Mouse (Mus musculus): ENCODE results near the gene Nfe2l1. TPM values are rescaled to one million over a fixed set of nuclear protein-coding genes. Genes with fewer than 3 reads are reported as not detected.
"Not testable (repeated sequence)": the region's sequence is repeated elsewhere in the genome, so short reads cannot be mapped to it uniquely, and the experiment has no call there.

Gene Nfe2l1
- 10 to 100 TPM; 19.7 to 22.1 TPM for polyA plus RNA-seq (2017; shearing (Covaris generic))

DNA sequence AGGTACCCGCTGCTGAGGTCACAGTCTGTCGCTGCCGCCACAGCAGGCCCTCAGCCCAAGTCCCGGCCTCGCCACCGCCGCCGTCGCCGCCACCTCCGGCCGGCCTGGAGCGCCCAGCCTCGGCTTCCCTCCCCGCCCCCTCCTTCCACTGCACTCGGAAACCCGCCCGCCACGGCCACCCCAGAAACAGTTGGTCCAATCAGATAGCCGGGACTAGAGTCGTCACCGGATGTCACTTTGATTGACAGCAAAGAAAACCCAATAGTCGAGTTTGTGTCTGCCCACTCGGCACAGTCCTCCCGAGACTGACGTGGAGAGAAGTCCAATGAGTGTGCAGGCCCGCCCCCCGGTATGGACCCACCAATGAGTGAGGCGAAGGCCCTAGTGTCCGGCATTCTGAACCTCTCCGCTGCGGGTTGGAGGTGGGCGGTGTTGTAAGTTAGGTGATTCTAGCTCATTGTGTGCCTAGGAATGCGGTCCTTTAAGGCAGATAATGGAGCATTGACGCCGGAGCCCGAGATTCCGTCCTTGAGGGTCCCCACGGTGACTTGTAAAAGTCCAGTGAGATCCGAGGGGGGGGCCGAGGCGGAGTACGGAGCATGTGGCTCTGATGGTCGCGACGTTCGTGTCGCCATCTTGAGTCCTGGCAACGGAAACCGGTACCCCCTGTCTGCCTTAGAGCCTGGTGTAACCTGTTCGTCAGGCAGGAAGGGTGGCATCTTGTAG is at the start of gene Nfe2l1:
TSS of gene Nfe2l1 (minus strand) at position 156 of the 726 bp plus-strand sequence.
- ATAC-seq = peak; percentile 98

DNA sequence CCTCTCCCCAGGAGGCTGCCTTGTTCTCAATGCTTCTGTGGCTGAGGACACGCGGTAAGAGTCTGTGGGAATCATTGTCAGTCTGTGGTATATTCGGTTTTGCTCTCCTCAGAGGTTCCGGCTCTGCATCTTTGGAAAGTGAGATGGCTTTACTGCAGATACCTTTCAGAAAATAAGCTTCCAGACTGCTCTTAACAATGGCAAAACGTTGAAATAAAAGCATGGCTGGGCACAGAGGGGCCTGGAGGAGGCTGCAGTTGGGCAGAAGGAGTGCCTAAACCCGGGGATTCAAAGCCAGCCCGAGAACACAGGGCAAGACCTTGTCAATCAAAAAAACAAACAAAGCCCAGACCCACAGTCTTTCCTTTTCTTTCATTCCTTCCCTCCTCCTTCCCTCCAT is 49.6 kb upstream of the Nfe2l1 start:
- no peak for ATAC-seq

DNA sequence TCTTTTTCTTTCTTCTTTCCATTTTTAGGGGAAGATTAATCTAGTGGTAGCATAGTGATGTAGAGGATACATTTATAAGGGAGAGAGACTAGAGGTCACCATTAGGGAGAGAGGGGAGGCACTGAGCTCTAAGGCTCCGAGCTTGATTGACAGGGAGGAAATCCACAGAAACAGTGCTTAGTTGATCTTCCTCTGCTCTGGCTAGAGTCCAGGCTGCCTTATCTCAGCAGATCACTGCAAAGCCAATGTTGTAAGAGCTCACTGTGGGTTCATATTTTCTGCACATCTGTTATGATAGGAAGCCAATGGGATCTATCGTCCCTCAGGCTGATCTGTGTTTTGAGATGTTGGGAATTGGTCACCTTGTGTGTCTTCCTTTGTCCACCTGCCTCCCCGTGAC is 48.9 kb upstream of the Nfe2l1 start:
- no peak for ATAC-seq

DNA sequence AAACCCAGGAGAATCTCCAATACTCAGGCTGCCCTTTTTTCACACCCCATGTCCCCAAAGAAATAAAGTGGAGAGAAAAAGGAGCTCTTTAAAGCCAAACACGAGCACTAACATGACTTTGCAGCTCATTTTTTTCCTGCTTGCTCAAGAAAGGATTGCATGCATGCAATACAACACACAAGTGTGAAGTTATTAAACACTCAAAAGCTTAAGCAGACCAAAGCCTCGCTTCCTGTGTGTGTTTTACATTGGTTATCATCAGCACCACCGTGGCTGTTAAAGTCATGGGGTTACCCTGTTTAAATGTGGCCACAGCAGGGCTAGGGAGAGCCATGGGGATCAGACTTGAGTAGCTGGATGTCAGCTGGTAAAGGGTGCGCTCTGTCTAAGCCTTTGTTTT is 47.3 kb upstream of the Nfe2l1 start:
- no peak for ATAC-seq

DNA sequence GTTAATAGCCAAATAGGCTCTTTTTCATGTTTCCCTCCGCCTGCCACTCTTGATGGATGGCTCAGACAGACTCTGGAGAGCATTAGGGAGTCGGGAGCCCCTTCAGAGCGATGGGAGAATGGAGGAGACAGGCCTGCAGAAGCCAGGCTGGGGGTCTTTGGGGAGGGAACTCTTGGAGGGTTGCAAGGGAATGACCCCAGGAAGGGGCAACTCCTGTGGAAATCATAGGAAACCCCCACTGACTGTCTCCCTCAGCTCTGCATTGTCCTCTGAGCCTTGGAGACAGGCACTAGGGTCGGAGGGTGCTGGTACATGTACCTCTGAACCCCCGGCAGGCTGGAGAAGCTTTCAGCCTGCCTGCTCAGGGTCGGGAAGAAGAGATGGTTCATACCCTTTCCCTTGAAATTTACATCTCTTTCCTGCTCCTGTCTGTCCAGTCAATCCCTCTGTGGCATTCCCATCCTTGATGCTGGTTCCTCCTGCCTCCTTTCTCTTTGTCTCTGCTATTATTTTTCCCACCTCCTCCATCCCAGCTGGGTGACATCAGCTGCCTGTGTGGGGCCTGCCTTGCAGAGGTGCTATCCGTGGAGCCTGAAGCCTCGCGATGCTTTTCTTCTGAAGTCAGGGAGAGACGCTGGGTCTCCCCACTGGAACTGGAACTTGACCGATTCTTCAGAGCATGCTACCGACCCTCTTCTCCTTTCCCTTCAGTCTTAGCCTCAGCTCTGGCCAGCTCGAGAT is 46.7 kb upstream of the Nfe2l1 start:
- ATAC-seq = no peak

DNA sequence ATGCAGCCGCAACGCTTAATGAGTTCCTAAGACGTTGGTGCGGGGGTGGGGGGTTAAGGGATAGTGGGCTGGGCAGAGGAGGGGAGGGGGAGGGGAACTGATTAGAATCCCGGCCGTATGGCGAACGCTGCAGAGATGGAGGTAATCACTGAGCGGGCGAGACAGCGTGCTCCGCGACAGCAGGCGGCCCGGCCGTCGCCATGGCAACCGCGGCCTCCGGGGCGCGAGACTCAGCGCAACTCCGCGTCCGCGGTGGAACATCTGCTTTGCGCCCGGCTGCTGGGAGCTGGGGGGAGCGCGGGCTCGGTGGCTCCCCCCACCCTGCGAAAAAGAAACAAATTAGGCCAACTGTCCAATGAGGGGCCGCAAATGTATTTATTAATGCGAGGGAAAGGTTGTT is 46.0 kb upstream of the Nfe2l1 start:
- no peak for ATAC-seq

DNA sequence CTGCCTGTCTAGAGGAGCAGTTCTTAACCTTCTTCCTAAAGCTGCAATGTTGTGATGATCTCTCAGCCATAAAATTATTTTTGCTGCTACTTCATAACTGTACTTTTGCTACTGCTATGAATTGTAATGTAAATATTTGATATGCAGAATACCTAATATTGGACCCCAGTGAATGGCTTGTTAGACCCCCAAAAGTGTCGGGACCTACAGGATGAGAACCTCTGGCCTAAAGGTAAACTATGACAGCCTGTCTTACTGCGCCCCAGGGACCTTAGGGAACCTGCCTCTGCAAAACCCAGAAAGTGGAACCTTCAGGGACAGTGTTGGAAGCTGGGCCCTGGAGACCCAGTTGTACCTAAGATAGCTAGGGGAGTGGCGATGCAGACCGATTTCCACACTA is 45.5 kb upstream of the Nfe2l1 start:
- no peak for ATAC-seq

DNA sequence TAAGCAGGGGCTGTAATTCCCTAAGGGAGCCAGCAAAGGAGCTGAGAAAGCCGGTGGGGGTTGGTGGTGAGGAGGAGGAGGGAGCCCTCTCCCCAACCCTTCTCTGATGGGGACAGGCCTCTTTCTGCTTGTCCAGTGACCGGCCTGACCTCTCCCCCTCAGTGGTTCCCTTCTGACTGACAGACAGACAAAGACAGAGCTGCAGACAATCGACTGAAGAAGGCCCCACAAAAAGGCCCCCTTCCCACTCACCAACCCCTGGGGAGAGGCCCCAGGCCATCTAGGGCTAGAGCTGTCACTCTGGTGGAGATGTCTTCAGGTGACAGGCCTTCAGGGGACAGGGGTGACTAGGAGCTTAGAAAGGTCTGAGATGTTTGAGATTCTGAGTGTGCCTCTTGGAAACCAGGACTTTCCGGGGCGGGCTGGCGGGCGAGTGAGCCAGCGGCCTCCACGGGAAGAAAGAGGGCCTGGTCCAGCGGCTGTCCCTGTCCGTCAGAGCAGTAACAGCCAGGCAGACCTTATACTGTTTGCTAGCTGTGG is 43.9 kb upstream of the Nfe2l1 start:
- no peak for ATAC-seq

DNA sequence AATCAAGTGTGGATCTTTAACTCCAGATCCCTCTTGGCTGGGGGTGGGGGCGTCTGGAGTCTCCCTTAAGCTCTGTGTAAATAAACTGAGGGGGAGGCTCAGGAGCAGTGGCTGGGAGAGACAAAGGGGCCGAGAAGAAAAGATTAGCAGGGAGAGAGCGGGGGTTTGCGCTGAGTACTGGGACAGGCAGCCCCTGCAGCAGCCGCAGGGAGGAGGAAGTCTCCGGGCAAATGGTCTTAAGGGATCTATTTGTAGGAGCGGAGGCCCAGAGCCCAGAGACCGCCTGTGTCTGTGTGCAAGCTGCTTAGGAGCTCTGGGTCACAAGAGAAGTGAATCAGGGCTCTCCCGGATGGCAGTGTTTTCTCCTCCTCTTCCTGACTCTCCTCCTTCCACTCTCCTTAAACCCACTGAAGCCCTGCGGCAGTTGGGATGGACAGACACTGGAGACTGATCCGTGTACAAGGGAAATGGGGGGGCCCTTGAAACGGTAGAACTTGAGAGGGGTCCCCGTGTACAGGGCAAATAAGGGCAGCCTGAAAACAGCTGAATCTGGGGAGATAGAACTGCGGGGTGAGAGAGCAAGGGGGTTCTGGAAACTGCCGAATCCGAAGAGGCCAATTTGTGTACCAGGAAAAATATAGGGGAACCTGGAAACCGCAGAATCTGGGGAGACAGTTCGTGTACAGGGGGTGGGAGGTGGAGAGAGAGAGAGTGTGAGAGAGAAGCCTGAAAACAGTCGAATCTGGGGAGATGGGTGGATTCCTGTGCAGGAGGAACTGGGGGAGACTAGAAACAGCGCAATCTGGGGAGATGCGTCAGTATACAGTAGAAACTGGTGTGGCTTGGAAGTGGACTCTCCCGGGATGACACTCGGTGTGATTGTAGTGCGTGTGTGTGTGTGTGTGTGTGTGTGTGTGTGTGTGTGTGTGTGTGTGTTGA is 42.9 kb upstream of the Nfe2l1 start:
- ATAC-seq = no peak

DNA sequence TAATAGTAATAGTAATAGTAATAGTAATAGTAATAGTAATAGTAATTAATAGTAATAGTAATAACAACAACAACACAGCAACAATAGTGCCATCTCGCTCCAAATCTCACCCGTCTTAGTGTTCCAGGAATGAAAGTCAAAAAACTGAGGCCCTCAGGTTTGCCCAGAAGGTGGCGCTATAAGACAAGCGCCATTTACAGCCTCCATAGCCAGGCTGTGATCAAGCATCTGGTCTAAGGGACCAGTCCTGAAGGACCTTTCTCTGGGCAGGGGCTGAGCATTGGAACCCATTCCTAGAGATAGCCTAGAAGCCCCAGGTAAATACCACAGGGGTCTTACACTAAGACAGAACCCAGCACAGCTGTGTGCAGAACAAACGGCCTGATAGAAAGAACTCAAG is 37.4 kb upstream of the Nfe2l1 start:
- no peak for ATAC-seq

DNA sequence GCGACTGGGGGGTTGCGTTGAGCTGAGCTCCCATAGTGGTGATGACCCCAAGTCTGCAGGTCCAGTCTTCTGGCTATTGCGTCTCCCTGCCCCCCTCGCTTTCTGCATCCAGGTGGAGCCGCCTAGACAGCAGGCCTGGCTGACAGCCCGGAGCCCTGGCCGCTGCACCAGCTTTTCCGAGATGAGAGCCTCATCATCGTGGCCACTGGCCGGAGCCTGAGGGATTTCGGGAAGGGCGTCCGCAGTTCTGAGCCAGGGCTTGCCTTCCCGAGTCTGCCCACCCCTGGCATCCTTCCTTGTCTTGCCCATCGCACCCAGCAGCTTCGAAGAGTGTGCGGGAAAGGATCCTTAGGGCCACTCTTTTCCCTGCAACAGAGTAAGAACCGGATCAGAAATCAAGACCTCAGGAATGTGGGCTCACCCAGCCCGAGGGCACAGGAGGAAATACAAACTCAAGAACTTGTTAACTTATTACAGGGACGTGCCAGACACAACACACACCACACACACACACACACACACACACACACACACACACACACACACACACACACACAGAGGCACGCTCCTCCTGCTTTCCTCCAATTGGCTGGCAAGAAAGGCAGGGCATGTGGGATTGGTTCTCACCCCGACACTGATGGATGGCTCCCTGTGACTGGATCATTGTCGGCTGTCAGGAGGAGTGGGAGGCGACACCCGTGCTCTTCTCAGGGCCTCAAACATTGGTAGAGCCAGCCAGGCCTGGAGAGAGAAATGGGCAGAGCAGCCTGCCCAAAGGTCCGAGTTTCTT is 33.6 kb upstream of the Nfe2l1 start:
- ATAC-seq = no peak

DNA sequence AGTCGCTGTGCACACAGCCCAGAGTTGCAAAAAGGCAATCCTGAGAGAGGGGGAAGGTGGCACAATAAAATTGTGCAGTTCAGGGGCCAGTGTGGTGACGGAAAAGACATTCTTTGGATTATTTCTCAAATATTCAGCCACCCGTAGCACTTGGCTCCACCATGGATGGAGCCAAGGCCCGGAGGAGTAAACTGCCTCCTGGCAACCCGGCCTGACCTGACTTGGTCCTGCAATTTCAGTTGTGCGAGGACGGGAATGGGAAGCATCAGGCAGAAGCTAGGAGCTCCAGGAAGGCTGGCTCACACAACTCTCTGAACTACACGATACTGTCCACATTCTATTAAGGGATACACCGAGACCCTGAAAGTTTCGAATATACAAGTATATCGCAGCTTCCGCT is 32.8 kb upstream of the Nfe2l1 start:
- no peak for ATAC-seq

DNA sequence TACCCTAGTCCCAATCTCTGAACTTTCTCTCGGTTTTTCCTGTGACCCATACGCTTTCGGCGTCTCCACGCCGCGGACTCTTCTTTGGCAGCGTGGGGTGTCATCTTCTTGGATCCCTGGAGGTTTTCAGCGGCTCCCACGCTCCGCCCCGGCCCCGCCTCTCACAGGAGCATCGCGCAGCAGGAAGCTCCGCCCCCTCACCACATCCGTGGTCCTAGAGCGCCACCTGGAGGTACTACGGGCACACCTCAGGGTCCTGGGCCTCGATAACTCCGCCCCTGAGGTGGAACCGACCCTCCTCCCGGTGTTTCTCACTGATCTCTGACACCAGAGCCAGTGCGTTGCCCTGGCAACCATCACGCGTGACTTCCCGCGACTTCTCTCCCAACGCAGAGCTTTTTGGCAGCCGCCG is 32.1 kb upstream of the Nfe2l1 start:
- ATAC-seq = peak; percentile 93

DNA sequence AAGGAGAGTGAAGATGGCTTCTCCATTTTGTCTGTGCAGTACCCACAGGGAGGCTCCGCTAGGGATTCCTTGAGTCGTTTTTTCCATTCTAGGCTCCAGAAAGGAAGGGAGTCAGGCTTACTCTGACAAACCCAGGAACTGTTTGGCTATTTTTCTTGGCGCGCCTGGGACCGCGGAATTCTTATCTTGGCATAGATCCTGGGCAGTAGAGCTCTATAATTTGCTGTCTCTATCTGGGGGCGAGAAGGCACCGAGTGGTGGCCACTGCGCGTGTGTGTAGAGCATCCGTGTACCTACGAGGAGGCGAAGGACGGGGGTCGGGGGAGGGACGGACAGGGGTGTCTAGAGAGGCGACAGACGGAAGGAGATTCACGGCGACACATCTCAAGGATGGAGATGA is 31.7 kb upstream of the Nfe2l1 start:
- ATAC-seq = no peak

DNA sequence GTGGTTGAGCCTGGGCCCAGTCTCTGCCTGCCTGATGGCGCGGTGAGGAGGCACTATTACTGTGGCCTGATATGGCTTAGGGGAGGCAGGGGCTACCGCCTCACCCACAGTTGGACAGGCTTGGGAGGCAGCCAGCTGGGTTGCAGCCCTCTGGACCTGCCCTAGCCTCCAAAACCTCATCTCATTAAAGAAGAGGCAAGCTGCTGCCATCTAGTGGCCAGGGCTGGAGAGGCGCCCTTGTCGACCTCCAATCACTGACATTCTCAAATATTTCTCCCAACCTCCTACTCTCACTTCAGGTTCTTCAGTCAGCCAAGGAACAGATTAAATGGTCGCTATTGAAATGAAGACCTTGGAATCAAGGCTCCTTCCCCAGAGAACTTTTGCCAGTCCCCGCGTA is 30.8 kb upstream of the Nfe2l1 start:
- ATAC-seq = no peak

DNA sequence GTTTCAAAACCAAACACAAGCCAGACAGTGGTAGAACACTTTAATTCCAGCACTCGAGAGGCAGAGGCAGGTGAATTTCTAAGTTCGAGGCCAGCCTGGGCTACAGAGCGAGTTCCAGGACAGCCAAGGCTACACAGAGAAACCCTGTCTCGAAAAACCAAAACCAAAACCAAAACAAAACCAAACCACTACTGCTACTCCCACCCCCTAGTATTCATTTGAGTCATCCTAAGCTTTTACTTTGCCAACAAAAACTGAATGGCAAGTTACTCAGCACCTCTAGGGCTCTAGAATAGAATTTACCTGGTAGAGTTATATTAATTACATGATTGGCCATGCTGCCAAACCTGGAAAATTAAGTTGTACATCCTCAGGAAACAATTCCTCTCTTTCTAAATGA is 29.9 kb upstream of the Nfe2l1 start:
- ATAC-seq = no peak

DNA sequence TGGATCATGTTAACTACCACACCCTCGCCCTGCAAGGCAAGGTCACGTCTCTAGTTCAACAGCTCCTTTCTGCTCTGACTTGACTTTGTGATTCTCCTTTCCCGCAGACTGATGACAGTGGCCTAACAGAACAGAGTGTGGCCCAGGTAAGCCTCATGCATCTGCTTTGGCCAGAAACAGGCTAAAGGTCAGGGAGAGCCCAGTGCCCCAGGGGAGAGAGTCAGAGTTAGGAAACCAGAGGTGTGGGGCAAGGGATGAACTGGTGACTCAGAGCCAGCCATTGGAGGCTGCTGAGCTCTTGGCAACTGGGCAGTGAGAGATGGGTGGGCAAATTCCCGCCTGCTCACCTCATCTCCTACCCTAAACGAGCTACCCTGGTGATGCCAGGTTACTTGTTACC is 27.7 kb upstream of the Nfe2l1 start:
- no peak for ATAC-seq

DNA sequence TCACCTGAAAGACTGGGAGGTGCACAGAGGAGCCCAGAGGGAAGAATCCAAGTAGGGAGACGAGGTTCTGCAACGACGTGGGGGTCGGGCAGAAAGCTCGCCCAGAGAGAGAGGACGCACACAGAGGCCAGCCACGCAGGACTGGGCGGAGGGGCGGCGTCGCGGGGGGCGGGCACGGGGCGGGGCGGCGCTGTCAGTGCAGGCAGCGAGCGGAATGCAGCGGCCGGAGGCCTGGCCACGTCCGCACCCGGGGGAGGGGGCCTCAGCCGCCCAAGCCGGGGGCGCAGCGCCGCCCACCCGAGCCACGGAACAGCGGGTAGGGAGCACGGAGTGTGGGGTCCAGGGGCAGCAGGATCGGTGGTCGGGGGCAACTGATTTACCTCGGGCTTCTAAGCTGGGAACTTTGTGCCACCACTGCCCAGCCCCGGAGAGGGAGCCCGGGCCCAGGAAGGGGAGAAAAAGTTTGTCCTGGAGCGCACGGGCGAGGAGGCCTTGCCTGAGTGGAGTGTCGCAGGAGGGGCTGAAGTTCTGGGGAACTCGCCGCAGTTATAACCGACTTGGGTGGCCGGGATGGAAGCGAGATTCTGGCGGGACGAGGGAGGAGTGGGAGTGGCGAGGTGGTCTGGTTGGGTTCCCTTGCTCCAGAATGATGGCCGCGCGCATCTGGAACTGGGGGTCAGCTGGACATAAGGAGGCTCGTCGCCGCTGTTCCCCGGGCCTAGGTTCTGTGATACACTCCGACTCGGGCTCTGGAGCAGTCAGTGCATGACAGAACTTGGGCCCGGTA is 20.1 kb upstream of the Nfe2l1 start, which contains the start of gene Copz2:
TSS of gene Copz2 (plus strand) at position 190 of the 787 bp plus-strand sequence.
- ATAC-seq = no peak

DNA sequence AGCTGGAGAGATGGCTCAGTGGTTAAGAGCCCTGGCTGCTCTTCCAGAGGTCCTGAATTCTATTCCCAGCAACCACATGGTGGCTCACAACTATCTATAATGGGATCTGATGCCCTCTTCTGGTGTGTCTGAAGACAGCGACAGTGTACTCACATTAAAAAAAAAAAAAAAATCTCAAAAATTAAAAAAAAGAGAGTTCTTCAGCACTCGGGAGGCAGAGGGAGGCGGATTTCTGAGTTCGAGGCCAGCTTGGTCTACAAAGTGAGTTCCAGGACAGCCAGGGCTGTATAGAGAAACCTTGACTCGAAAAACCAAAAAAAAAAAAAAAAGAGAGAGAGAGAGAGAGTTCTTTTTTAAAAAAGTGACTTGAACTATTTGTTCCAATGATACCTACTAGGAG is 19.4 kb upstream of the Nfe2l1 start:
- not testable (repeated sequence) for ATAC-seq

DNA sequence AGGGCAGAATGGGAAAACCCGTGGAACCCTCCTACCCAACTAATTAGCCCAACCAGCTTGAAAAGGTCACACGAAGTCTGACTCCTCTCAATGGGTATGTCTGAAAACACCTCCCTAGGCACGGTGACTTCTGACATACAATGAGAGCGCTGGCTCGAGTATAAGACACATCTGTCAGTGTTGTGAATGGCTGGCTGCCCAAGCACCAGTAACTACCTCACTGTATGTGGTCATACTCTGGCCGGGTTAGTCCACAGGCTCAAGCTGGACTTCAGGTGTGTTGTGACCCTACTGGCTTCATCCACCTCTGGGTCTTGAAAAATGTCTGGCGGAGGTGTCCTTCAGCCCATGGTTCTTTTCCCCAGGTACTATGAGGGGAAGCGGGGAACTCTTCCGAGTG is 18.9 kb upstream of the Nfe2l1 start:
- no peak for ATAC-seq

DNA sequence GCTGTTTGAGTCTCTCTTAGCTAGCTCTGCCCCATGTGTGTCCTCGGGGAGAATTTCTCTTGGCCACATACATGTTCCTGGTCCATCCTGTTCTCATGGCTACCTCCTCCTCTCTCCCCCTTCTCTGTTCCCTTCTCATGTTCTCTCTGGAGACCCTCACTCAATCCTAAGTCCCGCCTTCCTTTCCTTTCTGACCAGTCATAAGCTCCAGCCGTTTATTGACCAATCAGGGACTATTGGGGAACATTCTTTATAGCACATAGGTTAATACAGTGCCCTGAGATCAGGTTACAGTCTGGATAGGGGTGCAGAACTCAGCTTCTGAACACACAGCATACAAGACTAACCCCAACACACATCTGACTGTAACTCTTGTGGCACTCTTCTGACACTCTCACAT is 17.5 kb upstream of the Nfe2l1 start:
- no peak for ATAC-seq

Data from activated CD4-positive, CD25-positive, alpha-beta regulatory T cell, adult 4 months (primary cell).